Mouse (Mus musculus) bone marrow macrophage, adult 2 months (primary cell): ENCODE data around the gene Asic2. TPM values are rescaled to one million over a fixed set of nuclear protein-coding genes. Genes with fewer than 3 reads are reported as not detected.

Source experiments
- H3K27ac ChIP-seq: 2 replicates; pipeline ENCODE4 v1.5.1; 2012; ENCODE audit warnings: low read depth, low read length; ENCODE audit not compliant: insufficient read depth
- H3K4me1 ChIP-seq: 2 replicates; pipeline ENCODE4 v1.6.1; 2012; ENCODE audit warnings: low read length; ENCODE audit not compliant: control insufficient read depth, insufficient read depth
- H3K4me3 ChIP-seq: 2 replicates; pipeline ENCODE4 v1.5.1; 2012; ENCODE audit warnings: mild to moderate bottlenecking, low read length, moderate library complexity; ENCODE audit not compliant: insufficient read depth
- CTCF ChIP-seq: IDR thresholded peaks from 2 replicates; pipeline ENCODE4 v1.5.1; 2012; ENCODE audit warnings: low read depth, mild to moderate bottlenecking, low read length, moderate library complexity
- POLR2A ChIP-seq: IDR thresholded peaks from 2 replicates; pipeline ENCODE4 v1.6.1; 2012; ENCODE audit warnings: mild to moderate bottlenecking, low read depth, low read length, borderline replicate concordance
- polyA plus RNA-seq: library from polyadenylated mRNA; stranded (reverse); fragments of >200 nt; gene quantifications from 2 replicates; pipeline ENCODE4 v1.2.4, GENCODE M21; 2012; ENCODE audit not compliant: missing spikeins, insufficient read depth, insufficient read length

Asic2 gene
- polyA plus RNA-seq, 1 experiment, result not detected

GRCm38 (mm10) chr11:80848131-80848530, 1120.1 kb downstream of the Asic2 start:
- H3K4me3 ChIP-seq, result no peak overlapping the region
- H3K4me1 ChIP-seq, result no peaks in the 10 kb centered on the region
- H3K27ac ChIP-seq, result no peak overlapping the region
- TF ChIP-seq POLR2A (no peak), CTCF (no peak)

- Histone ChIP-seq H3K27ac (no peak overlapping the region), H3K4me1 (no peaks in the 10 kb centered on the region), H3K4me3 (no peak overlapping the region)
- no peak for TF ChIP-seq POLR2A
- no peak for TF ChIP-seq CTCF
These were observed 1122.1 kb downstream of the Asic2 start for GRCm38 (mm10) chr11:80846115-80846514.

- H3K27ac ChIP-seq, result no peak overlapping the region
- TF ChIP-seq CTCF (no peak), POLR2A (no peak)
These were observed 1122.8 kb downstream of the Asic2 start for GRCm38 (mm10) chr11:80845486-80845885.

GRCm38 (mm10) chr11:80843435-80843834, 1124.8 kb downstream of the Asic2 start:
- Histone ChIP-seq H3K27ac (no peak overlapping the region), H3K4me3 (no peak overlapping the region), H3K4me1 (no peaks in the 10 kb centered on the region)
- no peak for TF ChIP-seq POLR2A
- TF ChIP-seq CTCF, result no peak

More at GRCm38 (mm10) chr11:80845486-80845885, 1122.8 kb downstream of the Asic2 start:
- H3K4me1 ChIP-seq, result no peaks in the 10 kb centered on the region
- no peak overlapping the region for H3K4me3 ChIP-seq

GRCm38 (mm10) chr11:80838724-80839123, 1129.5 kb downstream of the Asic2 start:
- H3K27ac ChIP-seq, result no peak overlapping the region
- no peak for TF ChIP-seq POLR2A
- TF ChIP-seq CTCF, result no peak
- no peak overlapping the region for H3K4me3 ChIP-seq
- no peaks in the 10 kb centered on the region for H3K4me1 ChIP-seq

- H3K27ac ChIP-seq, result no peak overlapping the region
- no peaks in the 10 kb centered on the region for H3K4me1 ChIP-seq
- no peak overlapping the region for H3K4me3 ChIP-seq
- TF ChIP-seq POLR2A, result no peak
- no peak for TF ChIP-seq CTCF
These were observed 1132.4 kb downstream of the Asic2 start for GRCm38 (mm10) chr11:80835841-80836240.

GRCm38 (mm10) chr11:80835395-80835794, 1132.9 kb downstream of the Asic2 start:
- Histone ChIP-seq H3K27ac (no peak overlapping the region), H3K4me1 (no peaks in the 10 kb centered on the region), H3K4me3 (no peak overlapping the region)
- no peak for TF ChIP-seq POLR2A
- no peak for TF ChIP-seq CTCF

Other genes with a start within 250 kb of the Asic2 start
- gene 5530401A14Rik, start 107.8 kb downstream of the Asic2 start, polyA plus RNA-seq, result 0.15 TPM in 1 of 2 replicates, not detected in the other
- 4.0 and 4.7 TPM in 2 replicates for gene Ccl2, start 67.1 kb upstream of the Asic2 start, polyA plus RNA-seq
- not detected in 2 replicates for gene Gm17268, start 70.1 kb upstream of the Asic2 start, polyA plus RNA-seq
- gene Ccl7, start 77.3 kb upstream of the Asic2 start, polyA plus RNA-seq, result 1.9 and 2.0 TPM in 2 replicates
- not detected in 2 replicates for gene Ccl11, start 89.4 kb upstream of the Asic2 start, polyA plus RNA-seq
- 1.1 and 1.7 TPM in 2 replicates for gene Ccl12, start 133.4 kb upstream of the Asic2 start, polyA plus RNA-seq
- 1.9 TPM in 1 of 2 replicates, not detected in the other for gene Ccl8, start 146.7 kb upstream of the Asic2 start, polyA plus RNA-seq